Mouse (Mus musculus): ENCODE data around the gene Cdk2. TPM values are rescaled to one million over a fixed set of nuclear protein-coding genes. Genes with fewer than 3 reads are reported as not detected.

The Cdk2 gene
- polyA plus RNA-seq, 1 experiment from 2014 or later: 99.5 TPM

GRCm38 (mm10) chr10:128665806-128666205, 39.0 kb downstream of the Cdk2 start:
- 0 out of 2 replicates have a peak, but pooled peaks cover 3% of the 10 kb centered on the region for H3K4me1 ChIP-seq (ENCODE audit: control insufficient read depth, insufficient read depth, low read length)
- WGBS: 94% methylated on average over 2 of the region's 2 CpGs
- no peak overlapping the region for H3K4me3 ChIP-seq (ENCODE audit: low read depth, low read length)
- ATAC-seq (ENCODE audit: insufficient read depth, low FRiP score, low TSS enrichment) (no peak), DNase-seq (ENCODE audit: low spot score) (no peak)
- no peak overlapping the region for H3K4me2 ChIP-seq (ENCODE audit: low read depth)
- no peak overlapping the region for H3K9ac ChIP-seq (ENCODE audit: low read length)
- H3K27ac ChIP-seq (ENCODE audit: low read depth, low read length): no peak overlapping the region
- no peaks in the 10 kb centered on the region for H3K36me3 ChIP-seq (ENCODE audit: control insufficient read depth, insufficient read depth, low read length)
- H3K9me3 ChIP-seq (ENCODE audit: control insufficient read depth, low read length): no peaks in the 10 kb centered on the region
- H3K27me3 ChIP-seq (ENCODE audit: control insufficient read depth, insufficient read depth, low read length): no peaks in the 10 kb centered on the region

DNA sequence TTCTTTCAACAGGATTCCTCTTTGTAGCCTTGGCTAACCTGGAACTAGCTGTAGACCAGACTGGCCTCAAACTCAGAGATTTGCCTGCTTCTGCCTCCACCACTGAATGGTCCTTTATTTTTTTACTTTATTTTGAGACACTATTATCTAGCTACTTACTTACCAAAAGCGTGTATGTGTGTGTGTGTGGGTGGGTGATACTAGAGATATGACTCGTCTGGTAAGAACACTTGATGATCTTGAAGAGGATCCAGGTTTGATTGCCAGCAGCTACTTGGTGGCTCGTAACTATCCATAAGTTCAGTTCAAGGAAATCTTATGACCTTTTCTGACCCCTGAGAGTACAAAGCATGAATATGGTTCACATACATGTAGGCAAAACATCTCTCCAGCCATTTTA, 39.5 kb downstream of the Cdk2 start:
- H3K27ac ChIP-seq (ENCODE audit: low read depth, low read length): no peak overlapping the region
- no peak overlapping the region for H3K4me3 ChIP-seq (ENCODE audit: low read depth, low read length)
- no peaks in the 10 kb centered on the region for H3K9me3 ChIP-seq (ENCODE audit: control insufficient read depth, low read length)
- no peak overlapping the region for H3K4me2 ChIP-seq (ENCODE audit: low read depth)
- H3K9ac ChIP-seq (ENCODE audit: low read length): no peak overlapping the region
- no peaks in the 10 kb centered on the region for H3K27me3 ChIP-seq (ENCODE audit: control insufficient read depth, insufficient read depth, low read length)
- DNase-seq (ENCODE audit: low spot score): no peak
- ATAC-seq (ENCODE audit: insufficient read depth, low FRiP score, low TSS enrichment): no peak
- 0 out of 2 replicates have a peak, but pooled peaks cover 3% of the 10 kb centered on the region for H3K4me1 ChIP-seq (ENCODE audit: control insufficient read depth, insufficient read depth, low read length)
- WGBS: 87% methylated on average over 3 of the region's 3 CpGs
- H3K36me3 ChIP-seq (ENCODE audit: control insufficient read depth, insufficient read depth, low read length): no peaks in the 10 kb centered on the region

GRCm38 (mm10) chr10:128664808-128665207, 40.0 kb downstream of the Cdk2 start:
- Histone ChIP-seq H3K4me1 (ENCODE audit: control insufficient read depth, insufficient read depth, low read length) (0 out of 2 replicates have a peak, but pooled peaks cover 3% of the 10 kb centered on the region), H3K4me2 (ENCODE audit: low read depth) (no peak overlapping the region), H3K27ac (ENCODE audit: low read depth, low read length) (no peak overlapping the region), H3K27me3 (ENCODE audit: control insufficient read depth, insufficient read depth, low read length) (no peaks in the 10 kb centered on the region), H3K4me3 (ENCODE audit: low read depth, low read length) (no peak overlapping the region), H3K9ac (ENCODE audit: low read length) (no peak overlapping the region), H3K9me3 (ENCODE audit: control insufficient read depth, low read length) (no peaks in the 10 kb centered on the region), H3K36me3 (ENCODE audit: control insufficient read depth, insufficient read depth, low read length) (no peaks in the 10 kb centered on the region)
- WGBS: 77% methylated on average over 3 of the region's 3 CpGs
- DNase-seq (ENCODE audit: low spot score): no peak
- no peak for ATAC-seq (ENCODE audit: insufficient read depth, low FRiP score, low TSS enrichment)

DNA sequence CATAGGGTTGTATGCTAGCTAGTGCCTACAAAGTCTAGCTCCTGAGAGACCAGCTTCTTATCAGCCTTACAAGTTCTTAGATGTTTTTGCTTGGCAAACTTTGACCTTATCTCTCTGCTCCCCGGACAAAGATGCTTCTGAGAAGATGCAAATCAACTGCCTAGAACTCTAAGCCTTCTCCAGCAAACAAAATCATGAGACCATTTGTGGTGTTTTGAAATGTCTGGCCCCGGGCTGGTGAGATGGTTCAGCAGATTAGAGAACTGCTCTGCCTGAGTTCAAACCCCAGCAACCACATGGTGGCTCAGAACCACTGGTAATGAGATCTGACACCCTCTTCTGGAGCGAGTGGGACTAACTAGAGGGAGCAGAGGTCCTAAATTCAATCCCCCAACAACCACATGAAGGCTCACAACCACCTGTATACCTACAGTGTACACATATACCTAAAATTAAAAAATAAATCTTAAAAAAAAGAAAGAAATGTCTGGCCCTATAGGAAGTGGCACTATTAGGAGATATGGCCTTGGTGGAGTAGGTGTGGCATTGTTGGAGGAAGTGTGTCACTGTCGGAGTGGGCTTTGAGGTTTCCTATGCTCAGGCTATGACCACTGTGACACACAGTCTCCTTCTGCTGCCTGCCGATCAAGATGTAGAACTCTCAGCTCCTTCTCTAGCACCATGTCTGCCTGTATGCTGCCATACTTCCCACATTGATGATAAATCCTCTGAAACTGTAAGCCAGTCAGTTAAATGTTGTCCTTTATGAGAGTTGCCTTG, 41.2 kb downstream of the Cdk2 start:
- WGBS: 74% methylated on average over 5 of the region's 5 CpGs
- no peaks in the 10 kb centered on the region for H3K27me3 ChIP-seq (ENCODE audit: control insufficient read depth, insufficient read depth, low read length)
- no peak overlapping the region for H3K4me2 ChIP-seq (ENCODE audit: low read depth)
- H3K9ac ChIP-seq (ENCODE audit: low read length): no peak overlapping the region
- H3K27ac ChIP-seq (ENCODE audit: low read depth, low read length): no peak overlapping the region
- no peaks in the 10 kb centered on the region for H3K36me3 ChIP-seq (ENCODE audit: control insufficient read depth, insufficient read depth, low read length)
- 0 out of 2 replicates have a peak, but pooled peaks cover 2% of the 10 kb centered on the region for H3K4me1 ChIP-seq (ENCODE audit: control insufficient read depth, insufficient read depth, low read length)
- DNase-seq (ENCODE audit: low spot score) (no peak), ATAC-seq (ENCODE audit: insufficient read depth, low FRiP score, low TSS enrichment) (no peak)
- H3K4me3 ChIP-seq (ENCODE audit: low read depth, low read length): no peak overlapping the region
- H3K9me3 ChIP-seq (ENCODE audit: control insufficient read depth, low read length): no peaks in the 10 kb centered on the region

DNA sequence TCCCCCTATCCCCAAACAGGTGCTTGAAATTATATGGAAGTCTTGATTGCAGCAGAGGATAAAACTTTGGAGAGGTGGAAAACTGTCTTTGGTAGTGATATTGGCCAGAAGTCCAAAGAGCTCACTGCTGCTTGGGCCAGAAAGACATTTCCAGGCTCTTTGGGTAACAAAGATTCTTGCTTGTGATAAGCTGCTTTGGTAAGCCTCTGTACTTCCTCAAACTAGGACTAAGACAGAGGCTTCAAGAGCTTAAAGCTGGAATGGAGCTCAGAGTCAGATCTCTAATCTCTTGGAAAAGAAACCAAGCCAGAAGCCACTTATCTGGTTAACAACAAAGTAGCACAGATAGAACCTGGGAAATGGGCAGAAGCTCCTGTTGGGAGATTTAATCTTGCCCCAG, 42.4 kb downstream of the Cdk2 start:
- no peak overlapping the region for H3K9ac ChIP-seq (ENCODE audit: low read length)
- ATAC-seq (ENCODE audit: insufficient read depth, low FRiP score, low TSS enrichment): no peak
- H3K4me3 ChIP-seq (ENCODE audit: low read depth, low read length): no peak overlapping the region
- H3K4me1 ChIP-seq (ENCODE audit: control insufficient read depth, insufficient read depth, low read length): no peaks in the 10 kb centered on the region
- no peaks in the 10 kb centered on the region for H3K9me3 ChIP-seq (ENCODE audit: control insufficient read depth, low read length)
- no peak overlapping the region for H3K27ac ChIP-seq (ENCODE audit: low read depth, low read length)
- no peak for DNase-seq (ENCODE audit: low spot score)
- H3K36me3 ChIP-seq (ENCODE audit: control insufficient read depth, insufficient read depth, low read length): no peaks in the 10 kb centered on the region
- H3K27me3 ChIP-seq (ENCODE audit: control insufficient read depth, insufficient read depth, low read length): no peaks in the 10 kb centered on the region
- no peak overlapping the region for H3K4me2 ChIP-seq (ENCODE audit: low read depth)

GRCm38 (mm10) chr10:128659490-128659889, 45.3 kb downstream of the Cdk2 start:
- WGBS: 55% methylated on average over 9 of the region's 9 CpGs
- ATAC-seq (ENCODE audit: insufficient read depth, low FRiP score, low TSS enrichment) (no peak), DNase-seq (ENCODE audit: low spot score) (no peak)
- H3K36me3 ChIP-seq (ENCODE audit: control insufficient read depth, insufficient read depth, low read length): no peaks in the 10 kb centered on the region
- H3K9me3 ChIP-seq (ENCODE audit: control insufficient read depth, low read length): no peaks in the 10 kb centered on the region
- no peak overlapping the region for H3K27ac ChIP-seq (ENCODE audit: low read depth, low read length)
- H3K4me2 ChIP-seq (ENCODE audit: low read depth): no peak overlapping the region
- no peaks in the 10 kb centered on the region for H3K27me3 ChIP-seq (ENCODE audit: control insufficient read depth, insufficient read depth, low read length)
- no peak overlapping the region for H3K4me3 ChIP-seq (ENCODE audit: low read depth, low read length)
- no peaks in the 10 kb centered on the region for H3K4me1 ChIP-seq (ENCODE audit: control insufficient read depth, insufficient read depth, low read length)
- no peak overlapping the region for H3K9ac ChIP-seq (ENCODE audit: low read length)

- Histone ChIP-seq H3K9ac (ENCODE audit: low read length) (no peak overlapping the region), H3K4me2 (ENCODE audit: low read depth) (no peak overlapping the region), H3K4me3 (ENCODE audit: low read depth, low read length) (no peak overlapping the region), H3K36me3 (ENCODE audit: control insufficient read depth, insufficient read depth, low read length) (no peaks in the 10 kb centered on the region), H3K9me3 (ENCODE audit: control insufficient read depth, low read length) (no peaks in the 10 kb centered on the region), H3K27ac (ENCODE audit: low read depth, low read length) (no peak overlapping the region), H3K4me1 (ENCODE audit: control insufficient read depth, insufficient read depth, low read length) (no peaks in the 10 kb centered on the region), H3K27me3 (ENCODE audit: control insufficient read depth, insufficient read depth, low read length) (no peaks in the 10 kb centered on the region)
- 56% methylated on average over 9 of the region's 9 CpGs for WGBS
- ATAC-seq (ENCODE audit: insufficient read depth, low FRiP score, low TSS enrichment) (no peak), DNase-seq (ENCODE audit: low spot score) (no peak)
Observed at GRCm38 (mm10) chr10:128657844-128658243, 47.0 kb downstream of the Cdk2 start.

DNA sequence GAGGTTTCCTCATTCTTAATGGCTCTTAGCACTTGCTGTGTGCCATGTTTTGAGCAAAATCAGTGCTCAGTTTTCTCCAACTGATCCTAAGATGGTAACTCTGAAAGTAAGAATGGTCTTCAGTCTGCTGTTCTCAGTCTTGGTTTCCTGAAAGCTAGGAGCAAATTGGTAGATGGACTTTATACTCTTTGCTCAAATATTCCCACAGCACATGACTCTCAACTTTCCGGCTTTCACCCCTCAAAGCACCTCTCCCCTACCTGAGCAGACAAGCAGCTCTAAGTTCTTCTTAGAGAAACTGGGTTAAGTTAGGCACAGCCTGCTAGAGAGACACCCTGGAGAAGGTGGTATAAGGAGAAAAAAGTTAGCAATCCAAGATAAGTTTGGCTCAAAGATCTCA, 48.1 kb downstream of the Cdk2 start:
- Histone ChIP-seq H3K27ac (ENCODE audit: low read depth, low read length) (no peak overlapping the region), H3K4me2 (ENCODE audit: low read depth) (no peak overlapping the region), H3K27me3 (ENCODE audit: control insufficient read depth, insufficient read depth, low read length) (no peaks in the 10 kb centered on the region), H3K36me3 (ENCODE audit: control insufficient read depth, insufficient read depth, low read length) (no peaks in the 10 kb centered on the region), H3K4me3 (ENCODE audit: low read depth, low read length) (no peak overlapping the region), H3K9me3 (ENCODE audit: control insufficient read depth, low read length) (no peaks in the 10 kb centered on the region), H3K9ac (ENCODE audit: low read length) (no peak overlapping the region), H3K4me1 (ENCODE audit: control insufficient read depth, insufficient read depth, low read length) (no peaks in the 10 kb centered on the region)
- no peak for DNase-seq (ENCODE audit: low spot score)
- WGBS: 89% methylated on average over 1 of the region's 1 CpGs
- no peak for ATAC-seq (ENCODE audit: insufficient read depth, low FRiP score, low TSS enrichment)

DNA sequence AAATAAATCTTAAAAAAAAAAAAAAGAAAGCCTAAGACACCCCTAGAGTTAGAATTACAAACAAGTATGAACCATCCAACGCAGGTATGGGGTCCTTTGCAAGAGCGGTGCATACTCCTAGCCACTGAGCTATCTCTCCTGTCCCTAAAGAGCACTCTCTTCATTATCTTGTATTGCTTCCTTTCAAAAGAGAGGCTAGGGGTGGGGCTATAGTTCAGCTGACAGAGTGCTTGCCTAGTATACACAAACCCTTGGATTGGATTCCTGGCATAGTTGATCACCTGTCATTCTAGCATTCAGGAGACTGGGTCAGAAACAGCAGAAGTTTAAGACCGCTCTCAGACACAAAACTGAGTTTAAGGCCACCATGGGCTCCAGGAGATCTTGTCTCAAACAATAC, 49.6 kb downstream of the Cdk2 start:
- no peaks in the 10 kb centered on the region for H3K36me3 ChIP-seq (ENCODE audit: control insufficient read depth, insufficient read depth, low read length)
- no peak overlapping the region for H3K27ac ChIP-seq (ENCODE audit: low read depth, low read length)
- H3K27me3 ChIP-seq (ENCODE audit: control insufficient read depth, insufficient read depth, low read length): no peaks in the 10 kb centered on the region
- no peak for DNase-seq (ENCODE audit: low spot score)
- H3K9ac ChIP-seq (ENCODE audit: low read length): no peak overlapping the region
- no peak overlapping the region for H3K4me2 ChIP-seq (ENCODE audit: low read depth)
- ATAC-seq (ENCODE audit: insufficient read depth, low FRiP score, low TSS enrichment): no peak
- H3K4me1 ChIP-seq (ENCODE audit: control insufficient read depth, insufficient read depth, low read length): no peaks in the 10 kb centered on the region
- WGBS: 84% methylated on average over 3 of the region's 3 CpGs
- H3K9me3 ChIP-seq (ENCODE audit: control insufficient read depth, low read length): no peaks in the 10 kb centered on the region
- H3K4me3 ChIP-seq (ENCODE audit: low read depth, low read length): no peak overlapping the region
